Mouse (Mus musculus): Measurements from ENCODE around the gene Fam84b.

The Fam84b gene

DNA sequence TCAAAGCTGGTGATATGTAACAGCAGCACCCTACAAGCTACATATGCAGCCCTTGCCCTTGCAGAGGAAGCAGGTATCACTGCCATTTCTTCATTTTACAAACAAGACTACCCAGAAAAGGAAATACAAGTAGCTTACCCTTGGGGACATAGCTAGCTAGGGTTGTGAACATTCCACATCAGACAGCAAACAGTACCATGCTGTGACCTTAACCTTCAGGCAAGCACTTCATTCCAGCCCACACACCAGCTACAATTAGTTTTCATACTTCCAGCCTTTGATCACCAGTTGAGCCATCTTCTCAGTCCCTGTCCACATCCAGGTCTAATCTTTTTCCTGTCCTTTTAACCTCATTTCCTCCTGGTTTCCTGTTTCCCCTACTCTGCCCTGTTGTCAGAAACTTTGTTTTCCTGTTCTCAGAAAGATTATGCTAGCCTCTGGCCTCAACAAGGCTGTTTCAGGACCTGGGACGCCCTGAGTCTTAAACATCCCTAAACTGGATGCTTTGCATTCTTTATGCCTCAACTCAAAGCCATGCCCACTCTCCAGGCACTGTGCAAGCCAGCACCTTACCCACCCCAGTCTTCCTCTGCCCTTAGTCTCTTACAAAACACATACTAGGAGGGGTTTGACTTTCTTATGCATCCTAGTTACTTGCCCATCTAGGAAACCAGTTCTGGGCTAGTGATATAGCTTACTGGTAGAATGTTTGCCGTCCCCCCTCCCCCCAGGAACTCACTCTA is 19.9 kb downstream of the Fam84b start:
- DNase-seq (ENCODE audit: low spot score): no peak

DNA sequence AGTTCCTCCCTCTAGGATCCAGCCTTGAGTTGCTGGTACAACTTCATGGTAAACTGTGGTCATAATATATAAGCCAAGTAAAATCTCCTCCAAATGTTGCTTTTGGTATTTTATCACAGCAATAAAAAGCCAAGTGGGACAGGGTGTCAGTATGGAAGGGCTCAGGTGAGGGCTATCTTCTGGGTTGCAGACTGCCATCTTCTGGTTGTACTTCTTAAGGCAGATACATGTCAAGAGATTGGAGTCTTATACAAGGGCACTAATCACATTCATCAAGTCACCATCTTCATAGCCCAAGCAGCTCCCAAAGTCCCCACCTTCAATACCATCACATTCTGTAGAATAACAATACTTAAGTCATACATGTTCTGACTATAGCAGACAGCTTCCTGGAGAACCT is 21.0 kb downstream of the Fam84b start:
- DNase-seq (ENCODE audit: low spot score): no peak

DNA sequence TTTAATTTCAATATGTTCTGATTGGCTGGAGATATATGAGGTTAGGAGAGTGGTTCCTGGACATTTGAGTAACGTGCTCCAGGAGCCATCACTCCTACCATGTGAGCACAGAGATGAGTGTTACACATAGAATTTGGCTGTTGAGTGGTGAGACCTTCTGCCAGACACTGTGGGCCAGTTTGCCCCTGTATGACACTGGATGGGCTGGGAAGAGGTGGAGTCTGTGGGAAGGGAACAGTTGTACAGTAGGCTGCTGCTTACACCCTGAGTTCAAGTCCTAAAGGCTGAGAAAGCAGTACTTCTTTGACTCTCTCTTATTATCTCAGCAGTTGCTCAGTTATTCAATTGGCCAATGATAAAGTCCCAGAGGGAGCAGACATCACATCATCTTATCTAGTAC is 27.4 kb downstream of the Fam84b start:
- DNase-seq (ENCODE audit: low spot score): no peak

DNA sequence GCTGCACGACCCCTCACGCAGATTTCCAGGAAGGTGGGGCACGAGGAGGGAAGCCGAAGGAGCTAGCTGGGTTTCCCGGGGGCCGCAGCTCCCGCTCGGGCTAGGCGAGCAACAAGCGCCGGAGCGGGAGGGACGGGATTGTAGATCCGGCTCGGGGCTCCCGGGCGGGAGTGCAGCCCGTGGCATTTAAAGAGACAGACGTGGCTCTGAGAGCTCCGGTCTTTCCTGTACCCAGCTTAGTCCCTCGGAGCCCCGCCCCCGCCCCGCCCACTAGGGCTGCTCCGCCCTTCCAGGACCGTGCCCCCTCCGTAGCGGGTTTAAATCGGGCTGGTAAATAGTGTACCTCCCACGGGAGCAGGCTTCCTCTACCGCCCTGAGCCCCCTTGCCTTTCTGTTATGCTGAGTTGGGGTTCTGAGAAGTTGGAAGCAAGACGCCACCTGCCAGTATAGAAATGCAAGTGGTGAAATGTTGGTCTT is 28.8 kb downstream of the Fam84b start:
- DNase-seq (ENCODE audit: low spot score): peak; percentile 93

DNA sequence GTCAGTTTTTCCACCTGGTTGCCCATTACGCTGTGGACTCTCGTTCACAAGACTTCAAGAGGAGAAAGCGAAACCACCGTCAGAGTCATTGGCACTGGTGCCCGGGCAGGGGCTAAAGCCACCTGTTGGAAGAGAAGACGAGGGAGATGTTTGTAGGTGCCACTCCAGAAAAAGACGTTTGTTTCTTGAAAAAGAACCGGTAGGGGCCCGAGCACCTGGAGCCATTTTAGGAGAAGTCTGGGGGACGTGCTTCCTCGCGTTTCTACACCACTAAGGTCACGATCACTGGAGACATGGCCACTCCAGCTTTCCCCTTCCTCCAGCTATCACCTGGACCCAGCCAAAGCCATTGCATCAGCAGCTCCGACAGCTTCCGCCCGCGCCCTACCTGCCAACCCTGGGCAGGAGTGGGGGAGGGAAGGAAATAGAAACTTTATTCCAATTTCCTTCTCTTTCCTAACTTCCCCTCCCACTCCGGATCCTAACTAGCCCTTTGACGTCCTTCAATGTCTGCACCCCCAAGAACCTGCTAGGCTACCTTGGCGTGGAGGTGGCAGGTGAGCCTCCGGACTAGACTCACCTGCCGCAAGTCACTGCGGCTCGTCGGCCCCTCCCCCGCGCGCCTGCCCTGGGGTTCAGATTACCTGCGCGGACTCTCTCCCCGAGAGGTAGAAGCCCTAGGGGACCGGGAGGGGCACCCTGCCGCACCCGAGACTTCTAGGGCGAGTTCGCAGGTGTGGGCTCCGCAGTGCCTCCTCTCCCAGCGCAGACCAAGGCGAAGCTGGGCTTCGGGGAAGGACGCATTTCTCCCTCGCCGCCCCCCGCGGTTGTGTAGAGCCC is 29.5 kb downstream of the Fam84b start:
- DNase-seq (ENCODE audit: low spot score): peak; percentile 52

DNA sequence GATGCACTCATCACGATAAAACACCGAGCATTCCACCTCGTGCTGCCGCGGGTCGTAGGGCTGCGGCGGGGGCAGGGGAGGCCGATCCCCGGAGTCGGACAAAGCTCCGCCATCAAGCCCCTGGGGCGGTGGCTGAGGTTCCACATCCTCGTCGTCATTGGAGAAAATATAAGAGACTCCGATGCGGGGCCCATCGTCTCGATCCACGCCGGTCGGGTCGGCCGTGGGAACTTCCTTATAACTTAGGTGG is 30.0 kb downstream of the Fam84b start:
- no peak for DNase-seq (ENCODE audit: low spot score)

DNA sequence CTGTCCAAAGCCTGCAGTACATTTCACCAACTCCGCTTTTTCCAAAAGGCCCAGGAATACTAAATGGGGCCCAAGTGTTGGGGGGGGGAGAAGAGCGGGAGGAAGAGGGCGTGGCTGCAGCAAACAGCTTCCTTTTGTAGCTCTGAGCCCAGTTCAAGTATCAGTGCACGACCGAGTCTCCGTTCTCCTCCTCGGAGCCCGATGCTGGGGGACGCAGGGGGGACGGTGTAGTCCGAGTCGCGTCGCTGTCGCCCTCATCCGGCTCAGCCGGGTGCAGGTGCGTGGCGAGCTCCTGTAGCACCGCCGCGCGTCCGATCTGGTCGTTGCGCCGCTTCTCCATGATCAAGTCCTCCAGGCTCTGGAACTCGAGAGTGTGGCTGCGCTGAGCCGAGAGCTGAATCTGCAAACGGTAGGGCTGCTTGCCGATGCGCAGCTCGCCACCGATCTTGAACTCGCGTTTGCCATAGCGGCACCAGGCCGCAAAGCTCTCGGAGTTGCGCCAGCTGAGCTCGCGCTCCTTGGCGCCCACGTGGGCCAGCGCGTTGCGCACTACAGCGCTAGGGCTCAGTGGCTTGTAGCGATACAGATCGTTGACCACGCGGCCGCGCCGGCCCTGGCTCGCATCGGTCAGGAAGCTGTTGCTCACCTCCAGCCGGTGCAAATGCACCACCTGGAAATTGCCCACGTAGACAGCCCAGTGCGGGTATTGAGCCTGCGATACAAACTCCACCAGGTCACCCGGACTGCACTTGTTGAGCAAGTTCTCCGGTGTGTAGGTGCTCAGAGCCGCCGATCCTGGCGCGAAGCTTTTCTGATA is 30.6 kb downstream of the Fam84b start:
- peak; percentile 72 for DNase-seq (ENCODE audit: low spot score)

DNA sequence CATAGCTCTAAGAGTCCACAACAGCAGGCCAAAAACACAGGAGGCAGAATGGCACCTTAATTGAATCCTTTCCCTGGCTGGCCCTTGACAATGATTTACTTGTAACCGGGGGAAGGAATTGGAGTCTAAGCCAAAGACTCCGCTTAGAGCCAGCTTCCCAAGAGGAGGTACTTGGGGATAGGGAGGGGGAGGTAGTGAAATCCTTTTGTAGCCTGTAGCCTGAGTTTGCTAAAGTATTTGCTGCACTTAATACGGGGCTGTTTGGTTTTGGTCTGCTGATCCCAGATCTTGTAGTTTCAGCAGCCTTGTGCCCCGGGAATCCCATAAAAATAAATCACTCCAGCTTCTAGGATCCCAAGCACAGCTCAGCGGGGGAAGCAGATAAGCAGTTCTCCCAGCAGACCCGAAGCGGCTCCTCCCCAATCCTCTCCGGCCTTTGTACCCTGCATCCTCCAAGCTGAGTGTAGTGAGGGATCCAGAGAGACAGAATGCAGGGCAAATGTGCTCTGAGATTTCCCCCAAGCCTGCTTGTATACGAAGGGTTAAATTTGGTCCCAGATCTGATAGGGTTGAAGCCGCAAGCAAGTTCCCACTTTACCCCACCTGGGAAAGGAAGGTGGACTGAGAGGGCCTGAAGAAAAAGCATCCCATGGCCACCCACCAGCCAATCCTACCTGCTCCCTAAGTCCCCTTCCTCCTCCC is 31.3 kb downstream of the Fam84b start:
- peak; percentile 44 for DNase-seq (ENCODE audit: low spot score)

DNA sequence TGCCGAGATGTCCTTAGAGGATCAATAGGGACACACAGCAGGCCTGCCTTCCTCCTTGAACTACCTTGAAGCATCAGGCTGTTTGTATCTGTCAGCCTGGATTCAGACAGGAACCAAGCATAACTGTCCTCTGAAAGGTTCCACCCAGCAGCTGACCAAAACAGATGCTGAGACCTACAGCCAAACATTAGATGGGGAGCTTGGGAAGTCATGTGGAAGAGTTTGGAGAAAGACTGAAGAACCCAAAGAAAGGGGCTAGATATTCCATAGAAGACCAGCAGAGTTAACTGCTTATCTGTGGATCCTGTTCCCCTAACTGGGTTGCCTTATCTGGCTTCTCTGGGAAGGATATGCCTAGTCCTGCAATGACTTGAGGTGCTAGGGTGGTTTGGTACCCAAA is 35.1 kb downstream of the Fam84b start:
- DNase-seq (ENCODE audit: low spot score): no peak

DNA sequence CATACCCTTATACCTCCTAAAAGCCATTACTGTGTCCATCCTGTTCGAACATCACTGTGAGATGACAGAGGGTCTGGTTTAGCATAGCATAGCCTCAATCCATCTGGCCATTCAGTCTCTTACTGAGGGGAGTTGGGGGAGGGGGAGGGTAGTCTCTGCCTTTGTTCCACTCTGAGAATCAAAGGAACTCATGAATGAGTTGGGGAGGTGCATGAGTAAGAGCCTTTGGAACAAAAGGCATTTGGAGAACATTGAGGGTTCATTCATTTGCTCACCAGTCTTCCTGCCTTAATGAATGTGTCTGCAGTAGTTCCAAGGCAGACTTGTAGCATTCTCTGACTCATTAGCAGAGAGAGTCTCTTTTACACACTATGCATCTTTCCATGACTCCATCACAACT is 37.1 kb downstream of the Fam84b start:
- DNase-seq (ENCODE audit: low spot score): no peak

DNA sequence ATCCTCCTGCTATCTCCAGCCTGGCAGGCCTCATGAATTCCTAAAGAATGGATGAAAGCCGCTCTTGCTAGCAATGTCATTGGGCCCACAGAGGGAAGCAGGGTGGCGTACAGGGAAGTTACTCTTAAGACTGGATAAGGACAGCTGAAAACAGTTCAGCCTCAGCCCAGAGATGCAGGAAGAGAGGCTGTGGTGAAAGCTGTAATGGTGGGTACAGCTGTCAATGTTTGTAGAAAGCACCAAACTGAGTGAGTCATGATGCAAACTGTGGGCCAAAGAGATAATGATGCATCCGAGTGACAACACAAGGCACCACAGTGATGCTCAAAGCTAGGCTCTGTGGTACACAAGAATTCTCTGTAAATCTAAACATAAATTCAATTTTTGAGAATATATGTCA is 39.0 kb downstream of the Fam84b start:
- DNase-seq (ENCODE audit: low spot score): no peak

DNA sequence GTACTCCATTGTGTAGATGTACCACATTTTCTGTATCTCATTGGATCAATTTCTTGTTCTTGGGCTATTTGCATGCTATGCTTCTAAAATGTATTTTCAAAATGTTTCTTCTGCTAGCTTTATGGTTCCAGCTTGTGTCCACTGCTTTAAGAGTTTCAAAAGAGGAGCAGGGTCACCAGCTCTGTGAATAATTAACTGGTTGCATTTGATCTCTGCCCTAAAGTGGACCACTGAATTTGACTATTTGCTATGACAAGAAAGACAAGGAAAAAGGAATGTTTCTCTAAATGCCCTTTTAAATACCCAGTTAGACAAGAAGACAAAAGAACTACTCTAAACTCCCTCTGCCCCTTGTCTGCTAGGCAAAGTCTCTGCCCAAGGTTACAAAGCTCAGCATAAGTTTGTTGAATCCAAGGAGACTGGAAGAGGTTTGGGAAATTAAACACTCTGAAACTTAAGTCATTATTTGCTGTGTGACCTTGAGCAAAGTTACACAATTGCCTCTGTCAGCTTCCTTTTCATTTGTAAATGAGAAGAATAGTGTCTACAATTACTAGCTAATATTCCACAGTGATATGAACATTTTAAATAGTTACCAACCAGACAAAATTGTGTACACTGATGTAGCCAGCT is 60.4 kb downstream of the Fam84b start:
- no peak for DNase-seq (ENCODE audit: low spot score)

DNA sequence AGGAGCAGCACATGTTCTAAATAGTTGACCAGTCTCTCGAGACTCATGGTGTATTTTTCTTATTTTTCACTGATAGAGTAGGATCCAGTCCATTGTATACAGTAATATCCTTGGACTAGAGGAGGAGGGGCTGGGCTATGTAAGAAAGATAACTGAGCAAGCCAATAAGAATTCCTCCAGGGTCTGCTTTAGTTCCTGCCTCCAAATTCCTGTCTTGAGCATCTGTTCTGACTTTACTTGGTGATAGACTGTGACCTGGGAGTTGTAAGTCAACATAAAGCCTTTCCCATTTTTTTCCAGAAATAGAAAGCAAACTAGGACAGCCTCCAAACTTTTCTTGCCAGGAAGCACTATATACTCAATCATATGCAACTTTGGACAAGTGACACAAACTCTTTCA is 64.5 kb downstream of the Fam84b start:
- DNase-seq (ENCODE audit: low spot score): no peak

DNA sequence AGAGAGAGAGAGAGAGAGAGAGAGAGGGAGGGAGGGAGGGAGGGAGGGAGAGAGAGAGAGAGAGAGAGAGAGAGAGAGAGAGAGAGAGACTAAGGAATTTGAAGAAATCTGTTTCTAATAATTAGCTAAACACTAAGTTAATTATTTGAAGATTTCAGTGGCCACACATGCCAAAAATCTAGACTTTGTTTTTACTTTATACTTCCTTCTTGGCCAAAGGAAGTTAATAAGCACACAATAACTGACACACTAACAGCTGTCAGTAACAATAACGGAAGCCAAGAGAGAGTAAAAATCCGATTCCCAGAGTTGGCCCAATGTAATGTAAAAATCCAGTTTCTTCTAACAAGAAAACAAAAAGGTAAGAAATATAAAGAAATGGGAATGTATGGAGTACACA is 69.8 kb downstream of the Fam84b start:
- no peak for DNase-seq (ENCODE audit: low spot score)

DNA sequence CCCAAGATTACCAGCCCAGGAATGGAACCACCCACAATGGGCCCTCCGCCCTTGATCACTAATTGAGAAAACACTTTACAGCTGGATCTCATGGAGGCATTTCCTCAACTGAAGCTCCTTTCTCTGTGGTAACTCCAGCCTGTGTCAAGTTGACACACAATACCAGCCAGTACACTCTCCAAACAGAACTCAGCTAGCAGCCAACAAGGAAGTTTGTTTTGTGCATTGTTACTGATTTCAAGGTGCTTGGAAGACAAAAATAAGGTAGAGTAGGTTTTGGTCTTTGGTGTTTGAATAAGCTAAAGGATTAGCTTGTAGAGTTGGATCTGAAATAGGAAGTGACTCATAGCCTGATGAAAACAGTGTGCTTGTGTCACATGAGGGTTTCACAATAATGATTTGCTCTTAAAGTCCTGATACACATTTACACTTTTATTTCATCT is 74.0 kb downstream of the Fam84b start:
- DNase-seq (ENCODE audit: low spot score): no peak

DNA sequence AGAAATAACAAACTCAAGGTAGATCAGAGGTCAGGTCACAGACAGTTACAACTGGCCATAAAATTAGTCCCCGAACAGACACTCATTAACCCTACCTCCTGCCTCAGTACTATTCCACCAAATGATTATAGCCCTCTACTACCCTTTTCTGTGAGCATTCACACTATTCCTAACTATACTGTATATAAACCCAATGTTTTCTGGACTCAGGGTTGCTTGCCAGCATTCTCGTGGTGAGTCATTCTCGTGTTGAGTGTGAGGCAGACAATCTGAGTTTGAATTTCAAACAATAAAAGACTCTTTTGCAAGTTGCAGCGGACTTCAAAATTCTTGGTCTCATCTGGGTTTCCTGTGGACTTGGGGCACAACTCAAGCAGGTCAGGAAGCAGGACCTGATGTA is 74.5 kb downstream of the Fam84b start:
- DNase-seq (ENCODE audit: low spot score): no peak
